21 mouse cellular contexts compared by ENCODE assay signal in genomic region chr11:100643612-100644575, GRCm38 (mm10). TPM values are rescaled to one million over a fixed set of nuclear protein-coding genes. Genes with fewer than 3 reads are reported as not detected.
A peak's percentile ranks its signal among the peaks of the same experiment; 100 is the strongest.
DNase-seq lines count a peak whose midpoint lies in the region; ATAC-seq and TF ChIP-seq lines count a peak whose summit lies in the region.
"Had no signal": no experiment of that assay in that cellular context is flagged by ENCODE, and none has a peak within 500 bp of the region (broad histone marks: within the 10 kb centered on the region; RNA-seq: fewer than 3 reads in every experiment).

No protein-coding gene starts in this region.

- 62% methylated on average over 15 of the region's 15 CpGs for WGBS in embryonic facial prominence, embryonic 14.5 days
- WGBS in embryonic facial prominence, embryonic 10.5 days: 72% methylated on average over 15 of the region's 15 CpGs

- DNase-seq in embryonic facial prominence, embryonic 14.5 days (ENCODE audit: low spot score): peak; percentile 64
- DNase-seq in embryonic facial prominence, embryonic 10.5 days (ENCODE audit: low spot score): no peak
- peak; percentile 25 to 42 for DNase-seq in left cerebral cortex, adult 2 months (ENCODE audit: extremely low spot score in 1 of 2, low spot score in 2 of 2)
- no peak for DNase-seq in left cerebral cortex, postnatal 36 days (ENCODE audit: low spot score in 2 of 2)
- DNase-seq in right cerebral cortex, adult 2 months (ENCODE audit: low spot score in 2 of 2): peak; percentile 59 to 62
- DNase-seq in right cerebral cortex, postnatal 4 days: no peak
- no peak for DNase-seq in thymus, postnatal 25 days
- DNase-seq: cerebellum, adult 11-12 months; cerebellum, postnatal 36 days; gastrocnemius, postnatal 14 days; layer of hippocampus, postnatal 36 days; lung, adult 2 months; thymus, adult 18-20 months had no signal

- H3K4me3 ChIP-seq in embryonic facial prominence, embryonic 14.5 days (ENCODE audit: low read depth, low read length): no peak overlapping the region
- H3K4me3 ChIP-seq in embryonic facial prominence, embryonic 10.5 days: no peak overlapping the region
- no peak overlapping the region for H3K4me3 ChIP-seq in left cerebral cortex, adult 2 months
- H3K4me3 ChIP-seq: erythroblast, embryonic 14.5 days; intestine, embryonic 15.5 days; kidney, embryonic 15.5 days had no signal

- 0 out of 2 replicates have a peak, but pooled peaks cover 5% of the 10 kb centered on the region for H3K4me1 ChIP-seq in embryonic facial prominence, embryonic 14.5 days (ENCODE audit: control insufficient read depth, insufficient read depth, low read length)
- peaks cover 11% of the 10 kb centered on the region for H3K4me1 ChIP-seq in embryonic facial prominence, embryonic 10.5 days

- H3K36me3 ChIP-seq in embryonic facial prominence, embryonic 14.5 days (ENCODE audit: control insufficient read depth, insufficient read depth, low read length): no peaks in the 10 kb centered on the region
- no peaks in the 10 kb centered on the region for H3K36me3 ChIP-seq in embryonic facial prominence, embryonic 10.5 days (replicated peaks)
- H3K36me3 ChIP-seq: intestine, embryonic 15.5 days; kidney, embryonic 15.5 days had no signal

- H3K9ac ChIP-seq in embryonic facial prominence, embryonic 14.5 days (ENCODE audit: low read depth, low read length): peak overlapping the region; percentile 30
- H3K9ac ChIP-seq: intestine, embryonic 15.5 days; kidney, embryonic 15.5 days had no signal

- peaks cover 19% of the 10 kb centered on the region for H3K27me3 ChIP-seq in embryonic facial prominence, embryonic 14.5 days (replicated peaks; ENCODE audit: control insufficient read depth, insufficient read depth, low read length)
- H3K27me3 ChIP-seq in embryonic facial prominence, embryonic 10.5 days (replicated peaks; ENCODE audit: low read depth, poor library complexity, severe bottlenecking): peaks cover 69% of the 10 kb centered on the region

- intact Hi-C loops in left cerebral cortex, adult 2 months (cut with DNase I): loop anchor here (5.0 kb wide), 1 partner anchor 48 kb away; the partner anchor contains the start of gene Zfp385c
- intact Hi-C loops in left cerebral cortex, postnatal 36 days (cut with DNase I): no loop called here

- ATAC-seq in embryonic facial prominence, embryonic 14.5 days (ENCODE audit: low read depth): 0 out of 2 replicates have a peak, but pooled peaks have one; percentile 16
- no peak for ATAC-seq in granulocyte monocyte progenitor cell, adult 5-6 weeks (replicated peaks; ENCODE audit: poor library complexity, severe bottlenecking)
- ATAC-seq: intestine, embryonic 15.5 days had no signal

- no peak overlapping the region for H3K4me2 ChIP-seq in embryonic facial prominence, embryonic 14.5 days (ENCODE audit: low read depth, low read length)
- H3K4me2 ChIP-seq: intestine, embryonic 15.5 days; kidney, embryonic 15.5 days; liver, embryonic 11.5 days had no signal

- no peak; the same call in 1 of the 2 replicates for TF ChIP-seq CTCF in left cerebral cortex, adult 2 months (IDR thresholded peaks at IDR 0.05)

- no peak overlapping the region for H3K27ac ChIP-seq in embryonic facial prominence, embryonic 14.5 days (replicated peaks; ENCODE audit: low read depth, low read length)
- H3K27ac ChIP-seq in embryonic facial prominence, embryonic 10.5 days (replicated peaks): no peak overlapping the region
- H3K27ac ChIP-seq in left cerebral cortex, adult 2 months: no peak overlapping the region
- H3K27ac ChIP-seq: intestine, embryonic 15.5 days; kidney, embryonic 15.5 days; macrophage had no signal

- H3K9me3 ChIP-seq in embryonic facial prominence, embryonic 14.5 days (ENCODE audit: control insufficient read depth, low read length): no peaks in the 10 kb centered on the region
- no peaks in the 10 kb centered on the region for H3K9me3 ChIP-seq in embryonic facial prominence, embryonic 10.5 days
- H3K9me3 ChIP-seq: intestine, embryonic 15.5 days; kidney, embryonic 15.5 days had no signal

RNA-seq across cellular contexts. Expression of gene Dnajc7, which starts 23.9 kb away (rescaled TPM):
- polyA plus RNA-seq in embryonic facial prominence, embryonic 14.5 days (2014; fragmentation: Nextera tagmentation; extraction: Ambion mirVana): 58.2 and 64.5 TPM in 2 replicates
- 272 and 279 TPM in 2 replicates for polyA plus RNA-seq in embryonic facial prominence, embryonic 10.5 days (2016; fragmentation: Nextera tagmentation; extraction: Ambion mirVana)
- total RNA-seq in left cerebral cortex, adult 2 months (2021): 100 to 1,000 TPM; 248 to 263 TPM
- 100 to 1,000 TPM; 215 to 247 TPM for total RNA-seq in left cerebral cortex, postnatal 36 days (2021)
- 80.5 and 129 TPM in 2 replicates for total RNA-seq in granulocyte monocyte progenitor cell, adult 5-6 weeks (2014; fragmentation: Nextera tagmentation)
- 90.1 and 115 TPM in 2 replicates for total RNA-seq in granulocyte monocyte progenitor cell, adult 5-6 weeks (2017)

RNA-seq across cellular contexts. Expression of gene Nkiras2, which starts 24.9 kb away (rescaled TPM):
- 67.1 and 81.0 TPM in 2 replicates for polyA plus RNA-seq in embryonic facial prominence, embryonic 14.5 days (2014; fragmentation: Nextera tagmentation; extraction: Ambion mirVana)
- polyA plus RNA-seq in embryonic facial prominence, embryonic 10.5 days (2016; fragmentation: Nextera tagmentation; extraction: Ambion mirVana): 77.2 and 81.4 TPM in 2 replicates
- 10 to 100 TPM; 13.2 to 13.6 TPM for total RNA-seq in left cerebral cortex, adult 2 months (2021)
- 10 to 100 TPM; 13.1 to 13.7 TPM for total RNA-seq in left cerebral cortex, postnatal 36 days (2021)
- 30.0 and 34.2 TPM in 2 replicates for total RNA-seq in granulocyte monocyte progenitor cell, adult 5-6 weeks (2014; fragmentation: Nextera tagmentation)
- 14.2 and 16.9 TPM in 2 replicates for total RNA-seq in granulocyte monocyte progenitor cell, adult 5-6 weeks (2017)

RNA-seq across cellular contexts. Expression of gene Zfp385c, which starts 48.4 kb away (rescaled TPM):
- polyA plus RNA-seq in embryonic facial prominence, embryonic 14.5 days (2014; fragmentation: Nextera tagmentation; extraction: Ambion mirVana): 1.7 TPM in 2 replicates
- 1.2 TPM in 2 replicates for polyA plus RNA-seq in embryonic facial prominence, embryonic 10.5 days (2016; fragmentation: Nextera tagmentation; extraction: Ambion mirVana)
- total RNA-seq in left cerebral cortex, adult 2 months (2021): under 1 TPM; 0.16 to 0.26 TPM
- under 1 TPM; 0.39 to 0.47 TPM for total RNA-seq in left cerebral cortex, postnatal 36 days (2021)
- not detected in 2 replicates for total RNA-seq in granulocyte monocyte progenitor cell, adult 5-6 weeks (2014; fragmentation: Nextera tagmentation)
- total RNA-seq in granulocyte monocyte progenitor cell, adult 5-6 weeks (2017): 0.26 TPM in 1 of 2 replicates, not detected in the other
- polyA plus RNA-seq: erythroblast, embryonic 14.5 days; liver, embryonic 11.5 days; neural tube, embryonic 11.5 days; stomach, embryonic 14.5 days had no signal

Comparison
In these comparisons a context has a peak if more than half of its experiments do, and no peak if none do; other contexts are left out.
1. DNase-seq: peak in embryonic facial prominence, embryonic 14.5 days (single experiment), left cerebral cortex, adult 2 months (2 of 2) and right cerebral cortex, adult 2 months (2 of 2); none in embryonic facial prominence, embryonic 10.5 days (single experiment), left cerebral cortex, postnatal 36 days (0 of 2), right cerebral cortex, postnatal 4 days (single experiment) and thymus, postnatal 25 days (single experiment).